Mouse (Mus musculus): ENCODE measurements around the gene Pld5.

Pld5 gene

GRCm38 (mm10) chr1:176167784-176168183, 107.3 kb downstream of the Pld5 start:
- no peak for DNase-seq (ENCODE audit: low read depth, low spot score)

- DNase-seq (ENCODE audit: low read depth, low spot score), result no peak
Measured at GRCm38 (mm10) chr1:176167114-176167513, 108.0 kb downstream of the Pld5 start.

- DNase-seq (ENCODE audit: low read depth, low spot score), result no peak
Measured at GRCm38 (mm10) chr1:176145306-176145705, 129.8 kb downstream of the Pld5 start.

GRCm38 (mm10) chr1:176134379-176134778, 140.7 kb downstream of the Pld5 start:
- no peak for DNase-seq (ENCODE audit: low read depth, low spot score)

GRCm38 (mm10) chr1:176125771-176126170, 149.3 kb downstream of the Pld5 start:
- DNase-seq (ENCODE audit: low read depth, low spot score), result no peak

- no peak for DNase-seq (ENCODE audit: low read depth, low spot score)
Measured at GRCm38 (mm10) chr1:176124441-176124840, 150.7 kb downstream of the Pld5 start.

- no peak for DNase-seq (ENCODE audit: low read depth, low spot score)
Measured at GRCm38 (mm10) chr1:176123781-176124180, 151.3 kb downstream of the Pld5 start.

GRCm38 (mm10) chr1:176115604-176116003, 159.5 kb downstream of the Pld5 start:
- DNase-seq (ENCODE audit: low read depth, low spot score), result no peak

GRCm38 (mm10) chr1:176098685-176099320, 176.3 kb downstream of the Pld5 start:
- DNase-seq (ENCODE audit: low read depth, low spot score), result no peak

- no peak for DNase-seq (ENCODE audit: low read depth, low spot score)
Measured at GRCm38 (mm10) chr1:176092119-176092518, 183.0 kb downstream of the Pld5 start.

GRCm38 (mm10) chr1:176089382-176089781, 185.7 kb downstream of the Pld5 start:
- DNase-seq (ENCODE audit: low read depth, low spot score), result no peak

GRCm38 (mm10) chr1:176085952-176086648, 189.0 kb downstream of the Pld5 start:
- no peak for DNase-seq (ENCODE audit: low read depth, low spot score)

GRCm38 (mm10) chr1:176082306-176082705, 192.8 kb downstream of the Pld5 start:
- DNase-seq (ENCODE audit: low read depth, low spot score), result no peak

GRCm38 (mm10) chr1:176080969-176081368, 194.1 kb downstream of the Pld5 start:
- no peak for DNase-seq (ENCODE audit: low read depth, low spot score)

- DNase-seq (ENCODE audit: low read depth, low spot score), result no peak
Measured at GRCm38 (mm10) chr1:176078410-176078809, 196.7 kb downstream of the Pld5 start.

GRCm38 (mm10) chr1:176076799-176077198, 198.3 kb downstream of the Pld5 start:
- no peak for DNase-seq (ENCODE audit: low read depth, low spot score)

- DNase-seq (ENCODE audit: low read depth, low spot score), result no peak
Measured at GRCm38 (mm10) chr1:176075810-176076209, 199.3 kb downstream of the Pld5 start.

- no peak for DNase-seq (ENCODE audit: low read depth, low spot score)
Measured at GRCm38 (mm10) chr1:176075409-176075808, 199.7 kb downstream of the Pld5 start.

GRCm38 (mm10) chr1:176074526-176074925, 200.6 kb downstream of the Pld5 start:
- DNase-seq (ENCODE audit: low read depth, low spot score), result no peak

GRCm38 (mm10) chr1:176065281-176065680, 209.8 kb downstream of the Pld5 start:
- DNase-seq (ENCODE audit: low read depth, low spot score), result no peak

- no peak for DNase-seq (ENCODE audit: low read depth, low spot score)
Measured at GRCm38 (mm10) chr1:176064471-176064870, 210.6 kb downstream of the Pld5 start.

GRCm38 (mm10) chr1:176053653-176054052, 221.5 kb downstream of the Pld5 start:
- no peak for DNase-seq (ENCODE audit: low read depth, low spot score)

GRCm38 (mm10) chr1:176046995-176047394, 228.1 kb downstream of the Pld5 start:
- DNase-seq (ENCODE audit: low read depth, low spot score), result no peak

Measured in CD4-positive helper T cell, adult 2 months (primary cell).